Mouse (Mus musculus) 3T3-L1 (cell line): Measurements from ENCODE around the gene Gm42906.

Experiments
- DNase-seq: peaks from one replicate; pipeline ENCODE4 v3.0.0-alpha.2; 2015; ENCODE audit warnings: low read depth, low spot score

The Gm42906 gene

DNA sequence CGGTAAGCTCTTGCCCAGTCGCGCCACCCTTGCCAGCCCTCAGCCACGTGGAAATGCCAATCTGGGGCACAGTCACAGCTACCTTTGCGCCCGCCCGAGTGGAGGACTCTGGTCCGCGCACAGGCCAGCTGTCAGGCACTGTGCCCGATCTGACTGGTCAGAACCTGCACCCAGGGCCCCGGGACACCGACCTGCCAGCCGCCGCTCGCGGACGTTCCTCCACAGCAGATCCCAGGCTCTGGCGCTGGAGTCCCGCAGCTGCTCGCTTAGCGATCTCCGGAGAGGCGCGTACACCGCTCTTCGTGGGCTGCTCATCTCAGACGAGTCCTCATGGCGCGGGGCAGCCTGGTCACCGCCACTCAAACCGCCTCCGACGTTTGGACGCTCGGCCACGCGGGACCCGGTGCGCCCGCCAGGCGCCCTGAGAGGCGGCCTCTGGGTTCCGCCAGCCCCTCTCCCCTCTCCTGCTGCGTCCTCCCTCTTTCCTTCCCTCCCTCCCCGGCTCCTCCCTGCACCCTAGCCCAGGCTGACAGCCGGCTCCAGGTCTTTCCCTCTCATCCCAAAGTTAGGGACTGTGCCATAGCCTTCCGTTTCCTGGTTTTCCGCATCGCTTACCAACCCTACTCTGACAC is 194.4 kb downstream of the Gm42906 start, which contains the start of gene Stard13:
Gene Stard13, minus strand, starts transcription at position 437 of the 632 bp plus-strand sequence.
- DNase-seq = no peak

DNA sequence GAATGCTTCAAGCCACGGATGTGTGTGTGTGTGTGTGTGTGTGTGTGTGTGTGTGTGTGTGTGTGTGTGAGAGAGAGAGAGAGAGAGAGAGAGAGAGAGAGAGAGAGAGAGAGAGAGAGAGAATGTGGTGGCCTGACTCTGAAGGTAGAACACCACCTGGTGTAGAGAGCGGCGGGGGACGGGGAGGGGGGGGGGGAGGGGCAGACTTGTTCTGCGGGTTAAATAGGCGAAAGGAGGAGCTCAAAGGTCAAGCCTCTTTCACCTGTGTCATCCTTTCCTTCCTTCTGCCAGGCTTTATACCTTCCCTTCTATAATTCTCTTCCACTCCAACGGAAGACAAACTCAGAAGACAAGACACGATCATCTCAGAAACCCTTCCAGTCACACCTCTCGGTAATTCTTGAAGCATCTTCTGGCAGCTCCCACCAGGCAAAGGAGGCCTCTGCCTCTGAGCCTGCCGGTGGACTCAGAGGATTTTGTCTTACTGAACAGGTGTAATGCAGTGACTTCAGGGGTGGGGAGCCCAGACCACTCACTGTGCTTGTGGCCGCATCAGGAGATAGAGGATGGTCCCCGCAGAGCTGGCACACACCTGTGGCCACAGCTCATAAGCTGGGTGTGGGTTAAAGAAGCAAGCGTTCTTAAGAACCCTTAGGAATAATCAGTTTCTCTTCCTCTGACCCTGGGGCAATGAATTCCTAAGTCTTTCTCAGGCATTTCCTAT is 195.2 kb downstream of the Gm42906 start:
- no peak for DNase-seq

DNA sequence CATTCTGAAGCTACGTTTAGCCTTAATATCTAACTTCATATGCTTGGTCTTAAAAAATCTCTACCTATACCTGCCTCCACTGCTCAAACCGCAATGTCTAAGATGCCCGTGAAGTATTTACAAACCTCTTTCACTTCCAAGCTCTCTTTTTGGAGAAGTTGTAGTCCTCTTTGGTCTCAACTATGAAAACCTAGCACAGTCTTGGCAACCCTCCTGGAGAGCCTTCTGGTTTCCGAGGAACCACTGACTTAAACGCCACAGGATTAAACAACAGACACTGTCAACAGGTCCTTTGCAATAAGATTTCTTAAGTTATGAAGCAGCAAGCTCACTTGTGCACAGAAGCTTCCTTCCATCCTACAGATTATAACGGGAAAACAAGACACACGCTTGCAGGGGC is 196.1 kb downstream of the Gm42906 start:
- DNase-seq = no peak

DNA sequence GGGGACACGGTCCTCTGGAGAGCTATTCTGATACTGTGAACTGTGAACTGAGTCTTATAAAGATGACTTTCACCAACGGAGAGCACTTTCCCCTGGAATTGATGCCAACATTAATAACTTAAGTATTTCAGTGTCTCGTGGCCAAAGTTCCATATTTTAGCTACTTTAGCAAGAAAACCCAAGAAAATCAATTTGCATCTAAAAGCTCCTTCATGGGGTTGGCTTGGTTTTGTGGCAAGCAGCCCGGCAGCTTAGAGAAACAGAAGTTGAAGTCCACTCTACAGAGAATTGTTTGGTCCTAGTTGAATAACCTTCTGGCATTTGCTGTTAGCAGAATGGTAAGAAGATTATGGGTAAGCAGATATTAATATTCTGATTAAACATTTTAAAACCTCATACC is 196.6 kb downstream of the Gm42906 start:
- DNase-seq = no peak

DNA sequence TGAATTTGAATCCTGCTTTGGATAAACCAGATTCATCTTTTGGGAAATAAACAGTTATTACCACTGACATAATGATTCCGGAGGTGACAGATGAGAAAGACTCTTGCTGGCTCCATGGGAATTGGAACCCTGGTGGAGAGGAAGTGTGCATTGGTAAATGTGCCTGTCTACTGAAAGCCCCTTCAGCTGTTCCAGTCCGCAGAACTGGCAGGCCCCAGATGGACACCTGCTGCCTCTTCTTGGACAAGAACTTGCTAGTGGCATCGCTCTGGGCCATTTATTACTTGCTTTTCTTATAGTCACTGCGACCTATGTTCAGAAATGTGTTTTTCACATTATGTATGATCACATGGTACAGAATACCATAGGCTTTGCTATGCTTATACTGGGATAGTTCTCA is 197.5 kb downstream of the Gm42906 start:
- no peak for DNase-seq

DNA sequence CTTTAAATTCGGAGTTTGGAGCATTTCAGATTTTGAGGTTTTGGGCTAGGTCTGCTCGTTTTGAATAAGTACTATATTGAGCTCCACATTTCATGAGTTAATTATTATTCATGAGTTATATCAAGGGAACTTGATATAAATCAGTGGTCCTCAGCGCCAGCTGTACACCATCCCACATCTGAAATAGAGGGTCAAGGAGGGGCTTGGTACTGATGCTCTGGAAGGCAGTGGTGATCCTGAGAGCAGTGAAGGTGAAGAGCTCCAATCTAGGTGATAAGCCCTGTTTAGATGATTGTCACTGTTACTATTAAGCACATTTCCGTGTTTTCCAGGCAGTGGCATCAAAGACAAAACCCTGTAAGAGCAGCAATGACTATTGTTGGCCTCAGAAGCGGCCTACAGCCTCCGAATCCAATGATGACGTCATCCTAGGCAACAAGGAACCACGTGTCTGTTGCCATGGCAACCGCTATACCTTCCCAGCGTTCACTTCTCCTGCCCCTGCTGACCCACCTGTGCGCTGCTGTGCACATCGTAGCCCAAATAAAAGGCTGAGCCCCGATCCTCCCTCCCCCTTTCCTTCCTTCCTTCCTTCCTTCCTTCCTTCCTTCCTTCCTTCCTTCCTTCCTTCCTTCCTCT is 199.5 kb downstream of the Gm42906 start:
- DNase-seq = no peak

DNA sequence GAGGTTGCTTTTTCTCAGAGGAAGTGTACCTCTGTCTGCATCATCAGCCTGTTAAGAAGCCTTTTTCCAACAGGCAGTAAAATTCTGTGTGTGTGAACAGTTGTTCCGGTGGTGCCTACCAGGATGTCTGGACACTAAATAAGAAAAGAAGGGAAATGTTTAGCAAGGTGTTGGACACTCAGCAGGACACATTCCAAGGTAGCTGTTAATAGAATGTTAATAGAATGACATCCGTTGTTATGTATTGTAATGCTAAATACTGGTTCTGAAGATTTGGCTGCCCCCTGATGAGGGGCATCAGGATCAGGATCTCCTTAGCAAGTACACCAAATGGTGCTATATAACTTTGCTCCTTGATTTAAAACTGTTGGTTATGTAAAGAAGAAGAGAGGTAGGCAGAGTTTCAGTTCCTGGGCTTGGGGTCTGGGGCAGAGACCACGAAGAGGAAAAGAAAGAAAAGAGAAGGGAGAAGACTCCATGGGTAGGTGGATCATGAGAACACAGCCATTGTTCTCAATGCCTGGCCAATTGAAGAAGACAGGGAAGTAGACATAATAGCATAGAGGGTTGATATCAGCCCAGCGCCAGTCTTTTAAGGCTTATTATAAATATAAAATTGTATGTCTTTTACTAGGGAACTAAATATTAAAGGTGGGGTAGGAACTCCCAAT is 204.1 kb downstream of the Gm42906 start:
- DNase-seq = no peak

DNA sequence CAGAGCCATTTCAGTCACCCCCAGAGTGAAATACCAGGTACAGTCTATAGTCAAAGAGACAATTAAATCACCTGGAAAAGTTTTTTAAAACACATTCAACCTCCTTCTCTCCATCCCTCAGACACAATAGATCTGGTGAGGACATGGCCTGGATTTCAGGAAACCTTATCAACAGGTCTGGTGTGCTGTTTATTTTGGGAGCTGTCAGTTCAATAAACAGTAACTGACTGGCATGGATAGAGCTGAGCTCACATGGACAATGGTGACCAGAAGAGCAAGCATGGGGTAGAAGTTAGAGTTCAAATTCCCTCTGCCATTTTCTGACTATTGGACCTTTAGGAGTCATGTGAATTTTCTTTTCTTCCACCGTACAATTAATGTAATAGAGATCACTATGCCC is 205.2 kb downstream of the Gm42906 start:
- DNase-seq = no peak

DNA sequence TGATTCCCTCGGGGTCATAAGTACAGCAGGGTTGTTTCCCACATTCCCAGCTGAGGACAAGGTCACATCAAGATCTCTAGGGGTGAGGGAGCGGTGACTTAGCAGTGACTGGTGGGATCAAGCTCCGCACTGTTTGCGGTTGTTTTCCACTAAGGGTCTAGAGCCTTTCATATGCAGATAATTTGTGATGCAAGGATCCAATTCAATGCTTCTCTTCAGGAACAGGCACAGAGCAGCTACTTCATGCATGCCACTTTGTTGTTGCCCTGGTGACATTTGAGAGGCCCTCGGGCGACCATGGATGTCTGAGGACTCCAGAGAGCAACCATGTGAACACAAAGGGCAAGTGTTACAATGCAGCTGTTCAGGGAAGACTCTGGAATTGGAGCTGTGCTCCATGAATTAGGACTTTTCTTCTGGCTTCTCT is 209.3 kb downstream of the Gm42906 start:
- no peak for DNase-seq

DNA sequence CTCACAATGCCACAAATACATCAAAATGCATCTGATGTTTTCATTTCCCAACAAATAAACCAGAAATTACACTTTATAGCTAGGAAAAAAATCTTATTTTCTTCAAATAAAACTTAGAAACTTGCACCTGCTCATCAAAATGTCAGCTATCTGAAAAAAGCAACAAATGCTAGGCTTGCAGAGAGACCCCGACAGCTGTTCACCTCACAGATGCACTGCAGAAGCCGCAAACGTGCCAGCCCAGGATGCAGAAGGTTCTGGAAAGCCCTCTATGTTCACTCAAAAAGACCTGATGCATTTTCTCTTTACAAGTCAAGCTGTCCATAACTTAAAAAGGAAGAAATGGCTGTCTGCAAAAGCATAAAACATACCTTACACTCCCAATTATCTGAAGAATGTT is 214.9 kb downstream of the Gm42906 start:
- DNase-seq = no peak

DNA sequence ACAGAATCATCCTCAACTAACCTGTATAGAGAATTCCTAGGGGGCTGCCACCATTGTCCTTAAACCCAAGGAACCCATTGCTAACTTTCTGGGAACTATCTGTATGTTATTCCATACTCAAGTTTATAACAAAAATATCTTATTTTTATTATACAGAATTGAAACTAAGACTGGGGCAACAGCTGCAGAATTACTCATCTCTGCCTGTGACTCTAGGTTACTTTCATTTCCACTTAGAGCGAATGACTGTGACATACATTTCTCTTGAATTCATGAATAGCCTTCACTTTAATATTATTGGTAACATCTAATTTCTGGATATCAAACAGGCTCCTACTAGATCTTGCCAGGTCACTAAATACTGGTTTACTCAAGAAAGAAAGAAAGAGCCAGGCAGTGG is 217.1 kb downstream of the Gm42906 start:
- no peak for DNase-seq

DNA sequence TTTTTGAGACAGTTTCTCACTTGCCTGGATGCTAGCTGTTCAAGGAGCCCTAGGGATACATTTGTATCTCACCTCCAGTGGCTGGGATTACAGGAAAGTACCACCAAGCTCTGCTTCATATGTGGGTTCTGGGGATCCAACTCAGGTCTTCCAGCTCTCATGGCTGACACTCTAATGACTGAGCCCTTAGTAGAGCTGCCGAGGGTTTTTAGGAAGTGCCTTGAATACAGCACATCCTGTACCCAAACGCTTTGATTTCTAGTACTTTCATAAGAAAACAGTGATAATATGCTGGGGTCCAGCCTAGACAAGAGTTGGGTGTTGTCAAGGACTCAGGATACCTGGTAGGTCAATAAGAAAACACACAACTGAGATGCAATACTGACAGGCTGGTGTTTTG is 217.9 kb downstream of the Gm42906 start:
- DNase-seq = no peak

DNA sequence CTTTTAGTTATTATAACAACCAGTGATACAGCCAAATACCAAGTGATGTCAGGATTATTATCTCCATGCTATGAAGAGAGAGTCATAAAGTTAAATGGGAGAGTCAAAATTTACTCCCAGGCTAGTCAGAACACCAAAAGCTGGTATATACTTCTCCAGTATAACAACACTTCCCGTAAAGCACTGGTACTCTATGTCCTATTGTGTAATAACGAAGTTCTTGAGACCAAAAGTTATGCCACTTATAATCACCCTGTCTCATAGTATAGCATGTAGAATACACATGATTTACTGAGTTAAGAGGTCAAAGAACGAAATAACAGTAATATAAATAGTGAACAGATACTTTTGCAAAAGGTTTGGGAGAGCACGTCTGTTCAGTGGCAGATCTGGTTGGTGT is 222.9 kb downstream of the Gm42906 start:
- no peak for DNase-seq

DNA sequence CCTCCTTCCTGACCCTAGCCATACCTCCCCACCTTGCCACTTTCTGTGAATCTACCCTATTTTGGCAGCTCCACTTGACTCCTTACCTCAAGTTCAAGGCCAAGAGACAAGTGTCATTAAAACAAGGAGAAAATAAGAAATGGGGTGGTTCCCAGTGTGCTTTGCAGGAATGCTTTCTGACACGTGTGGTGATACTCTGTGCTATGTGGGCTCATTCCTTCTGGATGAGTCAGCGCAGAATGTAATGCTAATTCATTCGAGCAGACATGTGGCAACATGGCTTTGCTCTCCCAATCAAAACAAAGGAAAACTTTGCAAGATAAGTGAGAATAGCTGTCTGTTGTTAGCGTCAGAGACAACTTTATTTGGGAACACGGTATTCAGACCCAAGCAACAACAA is 225.0 kb downstream of the Gm42906 start:
- peak; percentile 99 for DNase-seq

DNA sequence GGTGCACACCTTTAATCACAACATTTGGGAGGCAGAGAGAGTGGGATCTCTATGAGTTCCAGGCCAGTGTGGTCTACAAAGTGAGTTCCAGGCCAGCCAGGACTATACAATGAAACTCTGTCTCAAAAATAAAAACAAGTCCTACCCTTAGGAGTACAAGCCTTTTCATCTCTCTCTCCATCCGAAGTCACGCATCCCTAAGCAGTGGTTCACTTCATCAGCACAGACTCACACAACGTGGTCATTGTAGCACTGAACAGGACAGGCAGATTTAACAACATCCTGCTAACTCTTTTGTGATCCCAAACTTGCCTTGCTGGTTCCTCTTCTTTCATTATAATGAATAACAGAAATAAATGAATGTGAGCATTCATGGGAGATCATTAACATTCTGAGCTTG is 226.7 kb downstream of the Gm42906 start:
- DNase-seq = no peak

DNA sequence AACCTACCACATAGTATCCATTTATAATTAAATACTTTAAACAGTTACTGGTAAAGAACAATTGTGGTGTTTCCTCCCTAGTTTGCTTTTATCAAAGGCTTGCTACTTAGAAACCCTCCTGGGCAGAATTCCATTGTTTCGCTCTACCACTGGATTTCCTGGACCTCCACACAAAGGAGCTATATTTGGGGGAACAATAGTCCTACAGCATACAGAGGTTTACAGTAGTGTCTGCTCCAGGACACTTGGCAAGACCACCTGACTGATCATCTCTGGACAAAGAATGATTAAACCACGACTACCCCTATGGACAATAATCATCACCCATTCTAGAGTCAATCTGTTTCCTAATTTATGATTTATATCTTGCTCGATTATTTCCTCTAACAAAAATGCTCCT is 228.7 kb downstream of the Gm42906 start:
- DNase-seq = no peak

DNA sequence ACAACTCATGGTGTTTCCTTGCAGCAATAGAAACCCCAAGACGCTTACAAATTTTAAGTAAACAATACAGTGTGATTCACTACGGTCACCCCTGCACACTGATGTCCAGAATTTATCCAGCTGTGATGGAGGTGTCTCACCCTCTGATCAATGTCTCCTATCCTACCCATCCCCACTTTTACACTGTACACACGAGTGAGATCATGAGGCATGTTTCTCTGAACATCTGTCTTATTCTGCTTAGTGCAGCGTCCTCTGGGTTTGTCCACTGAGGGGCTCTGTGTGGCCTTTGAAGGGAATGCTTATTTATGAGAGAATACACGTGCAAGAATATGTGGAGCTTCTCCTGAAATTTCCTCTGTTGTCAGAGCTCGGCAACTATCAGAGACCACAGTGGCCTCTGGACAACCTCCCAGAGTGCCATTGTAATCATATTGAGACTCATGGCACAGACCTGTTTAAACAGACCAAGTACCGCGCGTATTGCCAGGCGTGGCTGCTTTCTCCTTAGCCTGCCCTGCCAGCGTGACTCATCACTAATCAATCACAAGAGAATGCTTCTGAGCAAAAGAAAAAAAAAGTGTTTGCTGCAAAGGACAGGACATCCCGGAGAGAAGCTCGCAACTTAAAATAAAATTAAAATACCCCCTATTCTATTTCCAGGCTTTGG is 231.2 kb downstream of the Gm42906 start:
- peak; percentile 92 for DNase-seq

DNA sequence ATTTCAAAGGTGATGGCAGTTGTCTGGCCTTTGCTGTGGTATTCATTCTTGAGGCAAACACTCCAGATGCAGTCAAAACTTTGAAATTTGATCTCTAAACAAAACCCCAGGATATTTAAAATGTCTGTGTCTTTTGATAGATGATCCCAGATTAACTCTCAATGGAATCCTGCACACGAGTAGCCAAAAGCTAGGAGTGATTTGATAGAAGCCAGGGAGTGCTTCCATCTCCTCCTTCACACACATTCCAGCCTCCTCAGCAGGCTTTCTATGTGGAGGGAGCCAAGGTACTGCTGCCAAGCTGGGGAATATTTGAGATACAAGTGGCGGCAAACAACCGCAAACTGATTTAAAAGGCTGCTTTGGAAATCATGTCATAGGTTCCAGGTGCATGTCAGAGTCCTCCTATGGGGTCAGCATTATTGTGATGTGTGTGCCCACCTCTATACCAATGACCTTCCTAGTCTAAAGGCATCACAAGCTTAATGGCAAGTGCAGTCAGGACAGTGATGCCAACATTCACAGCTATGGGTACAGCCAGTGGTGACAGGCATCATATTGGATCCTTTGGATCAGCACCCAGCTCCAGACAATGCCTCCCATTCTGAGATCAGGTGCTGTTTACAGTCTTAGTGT is 234.0 kb downstream of the Gm42906 start:
- DNase-seq = peak; percentile 69

DNA sequence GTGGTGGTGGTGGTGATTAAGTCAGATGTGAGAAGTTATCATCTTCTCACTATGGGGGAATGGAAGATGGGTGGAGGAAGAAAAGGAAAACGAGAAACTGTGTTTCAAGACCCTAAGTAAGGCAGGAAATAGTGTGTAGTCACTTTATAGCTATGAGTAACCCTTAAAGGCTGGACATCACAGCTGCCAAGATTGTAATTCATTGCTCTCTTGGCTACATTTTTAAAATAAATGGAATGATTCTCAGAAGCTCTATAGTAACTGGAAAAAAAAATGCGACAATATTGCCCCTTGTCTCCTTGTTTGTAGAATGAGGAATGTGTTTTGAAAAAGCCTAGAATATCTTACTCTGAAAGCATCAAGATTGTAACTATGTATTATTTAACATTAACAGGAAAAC is 235.7 kb downstream of the Gm42906 start:
- peak; percentile 75 for DNase-seq

DNA sequence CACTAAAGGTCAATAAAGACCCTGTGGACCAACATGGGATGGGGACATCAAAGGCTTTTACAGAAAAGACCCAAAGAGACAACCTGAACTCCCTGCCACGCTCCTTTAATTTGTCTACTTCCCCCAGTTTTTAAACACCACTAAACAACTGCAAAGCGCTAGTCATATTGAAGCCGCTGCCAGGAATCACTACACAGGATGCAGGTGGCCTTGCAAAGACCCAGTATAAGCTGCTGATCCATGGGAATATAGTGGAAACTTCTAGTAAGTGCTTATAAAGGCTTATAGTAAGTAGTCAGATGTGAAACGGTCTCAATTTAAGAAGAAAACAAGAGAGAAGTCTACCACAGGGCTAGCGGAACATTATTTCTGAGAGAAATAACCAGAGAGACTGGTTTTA is 237.2 kb downstream of the Gm42906 start:
- DNase-seq = no peak

DNA sequence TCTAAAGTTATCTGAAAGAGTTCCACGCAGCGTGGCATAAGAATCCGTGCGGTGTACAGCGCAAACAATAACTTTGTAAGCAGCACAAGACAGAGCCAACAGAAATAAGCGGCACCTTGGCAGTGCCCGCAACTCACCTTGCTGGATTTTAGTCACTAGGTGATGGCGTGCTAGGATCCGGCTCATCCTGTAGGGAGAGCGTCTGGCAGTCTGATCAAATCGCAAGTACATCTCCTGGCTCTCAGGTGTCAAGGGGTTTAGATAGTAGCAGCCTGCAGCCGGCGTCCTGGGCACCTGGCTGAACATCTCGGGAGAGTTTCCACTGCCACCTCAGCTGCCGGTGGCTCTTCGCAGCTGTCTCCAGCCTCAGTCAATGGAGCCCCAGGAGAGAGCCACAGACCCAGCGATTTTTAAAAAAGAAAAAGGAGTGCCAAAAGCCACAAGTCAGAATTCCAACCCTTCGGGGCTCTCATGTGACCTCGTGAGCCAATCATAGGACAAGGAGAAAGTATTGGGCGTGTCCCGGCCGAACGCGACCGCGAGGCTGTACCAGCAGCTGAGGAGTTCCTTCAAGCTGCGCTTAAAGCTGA is 238.1 kb downstream of the Gm42906 start:
- DNase-seq = peak; percentile 98
